Mouse (Mus musculus) thymus, postnatal 36 days (tissue): Measurements from ENCODE around the gene Colgalt1.

Experiments used
- DNase-seq, 2 experiments: peaks; one replicate each; pipeline ENCODE4 v3.0.0; 2022; ENCODE audit warnings: mixed read lengths in 2 of 2

The Colgalt1 gene

GRCm38 (mm10) chr8:71591471-71592373, 19.1 kb upstream of the Colgalt1 start, which contains the start of gene Pgls:
Gene Pgls, plus strand, starts transcription at chr8:71592176.
- DNase-seq: peak; percentile 94 to 96

DNA sequence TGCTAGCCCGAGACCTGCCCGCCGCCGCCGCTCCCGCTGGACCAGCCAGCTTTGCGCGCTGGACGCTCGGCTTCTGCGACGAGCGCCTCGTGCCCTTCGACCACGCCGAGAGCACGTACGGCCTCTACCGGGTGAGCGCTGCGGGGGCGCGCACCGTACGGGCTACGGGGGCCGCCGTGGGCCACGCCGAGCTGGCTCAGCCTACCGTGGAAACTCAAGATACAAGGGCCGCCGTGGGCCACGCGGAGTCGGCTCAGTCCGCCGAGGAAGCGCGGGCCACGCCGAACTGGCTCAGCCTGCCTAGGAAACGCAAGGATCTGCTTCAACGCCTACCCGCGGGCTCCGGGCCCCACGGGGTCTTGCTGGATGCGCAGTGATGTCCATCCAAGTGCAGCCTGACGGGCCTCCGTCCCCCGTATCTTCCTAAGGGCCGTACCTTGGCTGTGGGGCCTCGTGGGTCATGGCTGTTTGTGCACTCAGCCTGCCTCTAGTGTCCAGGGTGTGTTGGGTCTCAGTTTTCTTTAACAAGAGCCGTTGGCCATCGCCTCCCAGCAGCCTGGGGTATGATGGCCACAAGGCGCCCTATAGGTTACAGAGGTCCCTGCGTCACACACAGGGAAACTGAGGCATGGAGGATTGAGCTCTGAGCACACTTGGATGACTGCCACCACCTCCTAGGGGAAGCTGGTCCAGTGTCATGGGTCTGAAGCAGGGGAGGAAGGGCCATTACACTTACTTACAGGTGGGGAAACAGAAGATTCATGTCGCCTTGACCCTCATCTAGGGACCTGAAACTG, 18.2 kb upstream of the Colgalt1 start:
- peak; percentile 77 to 85 for DNase-seq

- DNase-seq: no peak
These were observed 17.1 kb upstream of the Colgalt1 start for GRCm38 (mm10) chr8:71593556-71594323.

- DNase-seq: no peak
These were observed 16.5 kb upstream of the Colgalt1 start for GRCm38 (mm10) chr8:71594324-71594722.

GRCm38 (mm10) chr8:71595862-71596261, 14.9 kb upstream of the Colgalt1 start:
- peak; percentile 89 to 92 for DNase-seq

DNA sequence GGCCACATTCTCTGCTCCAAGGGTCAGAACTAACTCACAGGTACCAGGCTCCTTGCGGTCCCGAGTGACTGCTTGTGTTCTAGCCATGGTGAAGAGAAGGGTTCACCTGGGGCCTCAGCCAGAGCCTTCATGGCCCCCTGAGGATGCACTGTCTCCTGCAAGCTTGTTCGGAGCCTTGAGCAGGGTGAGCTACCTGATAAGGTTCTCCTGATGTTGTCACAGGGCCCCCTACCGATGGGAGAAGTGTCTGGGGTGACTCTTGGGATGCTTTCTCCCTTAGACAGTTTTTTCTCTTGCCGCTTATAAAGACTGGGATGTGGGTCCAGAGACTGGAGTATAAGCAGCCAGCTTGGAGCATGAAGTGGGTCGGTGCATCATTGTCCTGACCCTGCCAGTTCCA, 14.4 kb upstream of the Colgalt1 start:
- DNase-seq: no peak

- peak in 1 of 2 experiments; percentile 39 for DNase-seq
These were observed 14.0 kb upstream of the Colgalt1 start for GRCm38 (mm10) chr8:71596798-71597197.

GRCm38 (mm10) chr8:71597451-71597850, 13.3 kb upstream of the Colgalt1 start, which contains the start of gene Fam129c:
Gene Fam129c, plus strand, starts transcription at chr8:71597648.
- DNase-seq: no peak

DNA sequence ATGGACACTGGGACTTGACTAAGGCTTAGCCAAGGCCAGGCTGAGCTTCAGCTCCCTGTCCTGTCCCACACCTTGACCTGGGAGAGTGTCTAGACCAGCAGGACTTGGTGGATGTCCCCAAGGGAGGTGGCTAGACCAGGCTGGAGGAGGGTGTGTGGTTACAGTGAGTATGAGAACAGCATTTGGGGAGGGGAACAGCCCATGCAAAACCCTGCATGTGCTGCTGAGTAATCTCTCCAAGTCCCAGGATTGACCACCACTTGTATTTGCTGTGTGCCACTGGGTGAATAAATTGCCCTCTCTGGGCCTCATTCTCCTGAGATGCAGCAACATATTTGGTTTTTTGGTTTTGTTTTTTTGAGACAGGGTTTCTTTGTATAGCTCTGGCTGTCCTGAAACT, 12.4 kb upstream of the Colgalt1 start:
- DNase-seq: no peak

DNA sequence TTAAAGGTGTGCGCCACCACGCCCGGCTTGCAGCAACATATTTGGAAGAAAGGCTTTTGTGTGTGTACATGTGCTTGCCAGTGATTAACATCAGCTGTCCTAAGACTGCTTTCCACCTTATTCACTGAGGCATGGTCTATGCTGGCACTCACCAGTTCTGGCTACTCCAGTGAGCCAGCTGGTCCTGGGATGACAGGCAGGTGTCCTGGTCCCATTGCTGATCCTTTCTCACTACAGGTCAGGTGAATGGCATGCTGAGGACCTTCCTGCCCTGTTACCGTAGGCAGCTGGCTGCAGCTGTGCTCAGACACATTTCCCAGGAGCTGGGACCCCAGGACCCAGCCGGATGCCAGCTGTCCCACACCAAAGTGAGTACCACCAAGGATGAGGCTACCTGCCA, 12.0 kb upstream of the Colgalt1 start:
- no peak for DNase-seq

GRCm38 (mm10) chr8:71601939-71602665, 8.7 kb upstream of the Colgalt1 start:
- DNase-seq: peak; percentile 59 to 73

GRCm38 (mm10) chr8:71602666-71603334, 8.0 kb upstream of the Colgalt1 start:
- no peak for DNase-seq

- DNase-seq: no peak
These were observed 6.8 kb upstream of the Colgalt1 start for GRCm38 (mm10) chr8:71604021-71604420.

DNA sequence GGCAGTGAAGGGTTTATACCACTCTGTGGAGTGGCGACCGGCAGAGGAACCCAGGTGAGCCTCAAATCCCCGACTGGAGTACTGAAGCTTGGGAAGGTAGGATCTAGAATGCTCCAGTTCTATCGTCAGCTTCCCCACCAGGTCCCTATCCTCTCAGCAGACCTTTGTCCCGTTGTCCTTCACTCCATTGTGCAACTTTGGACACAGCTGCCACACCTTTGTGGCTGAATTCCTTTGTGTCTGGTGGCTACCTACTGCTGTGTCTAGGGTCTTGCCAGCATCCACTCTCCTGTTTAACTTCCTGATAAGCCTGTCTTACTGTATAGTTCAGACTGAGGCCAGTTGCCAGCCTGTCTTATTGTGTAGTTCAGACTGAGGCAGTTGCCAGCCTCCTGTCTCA, 1.3 kb downstream of the Colgalt1 start:
- no peak for DNase-seq

DNA sequence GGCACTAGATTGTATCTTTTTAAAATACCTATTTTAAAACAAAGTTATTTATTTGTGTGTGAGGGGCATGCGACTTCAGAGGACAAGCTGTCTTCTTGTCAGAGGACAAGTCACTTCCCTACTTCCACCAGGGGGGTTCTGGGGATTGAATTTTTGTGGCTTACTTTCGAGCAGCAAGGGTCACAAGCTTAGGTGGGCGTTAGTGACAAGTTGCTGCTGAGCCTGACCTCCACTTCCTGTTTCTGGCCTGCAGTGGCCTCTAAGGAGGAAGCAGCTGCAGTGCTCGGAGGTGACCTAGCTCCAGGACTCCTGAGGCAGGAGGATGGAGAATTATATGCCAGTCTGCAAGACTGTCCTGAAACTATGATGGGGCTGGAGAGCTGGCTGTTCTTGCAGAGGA, 2.6 kb downstream of the Colgalt1 start:
- no peak for DNase-seq

DNA sequence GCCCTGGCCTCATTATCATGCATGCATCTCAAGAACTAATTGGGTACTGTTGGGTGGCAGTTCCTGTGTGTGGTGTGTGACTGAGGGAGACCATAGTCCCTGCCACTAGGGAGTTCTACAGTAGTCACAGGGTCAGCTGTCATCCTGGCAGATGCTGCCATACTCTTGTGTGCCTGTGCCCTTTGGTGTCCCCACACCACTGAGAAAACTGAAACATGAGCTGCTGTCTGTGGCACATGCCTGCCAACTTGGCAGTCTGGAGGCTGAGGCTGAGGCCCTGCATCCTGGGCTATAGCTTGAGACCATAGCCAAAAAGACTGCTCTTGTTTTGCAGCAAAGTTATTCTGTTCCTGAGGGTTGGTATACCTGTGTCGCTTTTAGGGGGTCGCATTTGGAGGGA, 9.0 kb downstream of the Colgalt1 start:
- DNase-seq: no peak

- no peak for DNase-seq
These were observed 14.3 kb downstream of the Colgalt1 start for GRCm38 (mm10) chr8:71625088-71625487.

GRCm38 (mm10) chr8:71626753-71627152, 16.0 kb downstream of the Colgalt1 start:
- DNase-seq: no peak

DNA sequence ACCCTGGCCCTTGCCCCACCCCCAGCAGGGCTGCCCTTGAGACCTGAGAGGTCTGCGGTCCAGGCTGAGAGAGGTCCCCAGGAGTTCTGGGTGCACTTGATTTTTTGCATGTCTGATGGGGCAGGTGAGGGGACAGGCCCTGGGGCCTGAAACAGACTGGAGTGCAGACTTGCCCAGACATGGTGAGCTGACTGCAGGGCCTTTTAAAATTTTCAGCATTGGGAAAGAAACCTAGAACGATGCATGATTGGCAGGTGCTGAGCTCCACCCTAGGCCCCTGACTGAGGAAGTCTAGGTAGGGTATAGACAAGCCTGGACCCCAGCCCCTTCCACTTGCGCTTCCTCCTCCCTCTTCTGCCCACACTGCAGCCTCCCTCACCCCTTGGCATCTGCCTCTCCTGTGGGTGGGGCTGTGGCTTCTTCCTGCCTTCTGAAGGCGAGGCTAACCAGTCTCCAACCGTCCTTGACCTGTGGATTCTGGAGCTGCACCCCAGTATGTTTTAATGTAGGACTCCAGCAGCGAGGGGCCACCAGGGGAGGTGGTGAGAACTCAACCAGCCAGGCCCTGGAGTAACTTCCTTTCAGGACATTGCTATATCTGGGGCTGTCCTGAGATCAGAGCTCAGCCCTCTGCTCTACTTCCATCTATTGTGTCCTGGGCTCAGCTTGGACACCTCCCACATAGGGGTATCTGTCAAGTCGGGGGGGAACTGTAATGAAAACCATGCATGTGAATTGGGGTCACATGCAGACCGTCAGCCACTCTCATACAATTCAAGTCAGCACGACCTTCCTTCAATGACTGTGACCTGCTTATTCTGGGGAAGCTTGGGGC, 16.7 kb downstream of the Colgalt1 start:
- DNase-seq: no peak

DNA sequence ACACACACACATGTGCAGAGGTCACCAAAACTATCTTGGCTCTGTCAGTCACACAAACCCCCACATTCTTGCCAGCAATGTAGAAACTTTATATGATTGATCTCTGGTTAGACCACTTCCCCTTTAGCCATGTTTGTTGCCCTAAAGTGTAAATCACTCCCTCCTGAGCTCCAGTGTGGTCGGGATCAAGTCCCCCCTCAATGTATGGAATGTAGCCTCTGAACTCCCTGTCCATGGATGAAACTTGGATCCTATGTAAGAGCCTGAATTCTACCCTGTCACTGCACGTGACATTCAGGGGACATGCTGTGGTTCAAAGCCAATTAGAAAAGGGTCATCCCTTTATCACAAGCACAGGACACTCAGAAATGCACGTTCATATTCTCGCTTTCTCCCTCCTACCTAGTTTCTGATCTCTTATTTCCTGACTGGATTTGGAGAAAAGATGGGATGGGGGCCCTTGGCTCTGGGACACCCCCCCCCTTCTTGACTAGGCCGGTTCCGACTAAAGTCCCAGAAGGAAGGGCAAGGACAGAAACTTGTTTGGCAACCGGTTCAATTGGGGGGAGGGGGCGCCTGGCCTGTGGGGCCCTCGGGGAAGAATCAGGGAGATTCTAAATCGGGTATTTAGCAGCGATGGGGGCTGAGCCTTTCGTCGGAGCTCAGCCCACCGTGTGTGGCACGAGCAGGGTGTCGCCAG, 17.7 kb downstream of the Colgalt1 start:
- DNase-seq: no peak
